Mouse (Mus musculus) CD4-positive, CD25-positive, alpha-beta regulatory T cell, adult 2 months (primary cell): ENCODE measurements around the gene Ltbr.

ENCODE experiments used
- DNase-seq: peaks from one replicate; pipeline ENCODE4 v3.0.0-alpha.2; 2012; ENCODE audit warnings: low read depth, low spot score

The Ltbr gene

DNA sequence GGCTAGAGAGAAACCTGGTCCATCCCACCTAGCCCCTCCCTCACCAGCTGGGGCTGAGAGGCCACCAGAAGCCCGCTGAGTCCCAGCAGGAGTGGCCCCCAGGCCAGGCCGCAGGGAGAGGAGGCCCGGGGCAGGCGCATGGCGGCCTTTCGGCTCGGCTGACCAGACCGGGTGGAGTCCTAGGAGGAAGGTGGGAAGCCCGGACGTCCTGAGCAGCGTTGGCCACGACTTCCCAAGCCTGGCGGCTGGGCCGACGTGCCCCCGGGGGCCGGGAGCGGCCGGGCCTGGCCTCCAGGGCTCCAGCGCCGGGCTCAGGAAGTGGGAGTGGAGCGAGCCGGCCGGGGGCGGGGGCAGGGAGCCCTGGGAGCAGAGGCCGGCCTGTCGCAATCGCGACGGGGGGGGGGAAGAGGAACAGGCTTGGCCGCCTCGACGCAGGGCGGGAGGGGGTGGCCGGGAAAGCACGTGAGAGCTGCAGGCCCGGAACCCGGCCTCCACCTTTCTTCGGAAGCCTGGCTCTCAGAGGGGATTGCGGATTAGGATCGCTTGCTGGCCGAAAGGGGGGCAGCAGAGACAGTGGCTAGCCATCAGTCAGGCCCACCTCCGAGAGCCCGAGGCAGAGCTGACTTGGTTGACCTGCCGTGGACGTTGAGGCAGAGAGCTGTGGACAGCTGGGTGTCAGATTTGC is at the start of gene Ltbr:
Gene Ltbr (minus strand): TSS at position 340 of the 685 bp plus-strand sequence.
- peak; percentile 33 for DNase-seq

DNA sequence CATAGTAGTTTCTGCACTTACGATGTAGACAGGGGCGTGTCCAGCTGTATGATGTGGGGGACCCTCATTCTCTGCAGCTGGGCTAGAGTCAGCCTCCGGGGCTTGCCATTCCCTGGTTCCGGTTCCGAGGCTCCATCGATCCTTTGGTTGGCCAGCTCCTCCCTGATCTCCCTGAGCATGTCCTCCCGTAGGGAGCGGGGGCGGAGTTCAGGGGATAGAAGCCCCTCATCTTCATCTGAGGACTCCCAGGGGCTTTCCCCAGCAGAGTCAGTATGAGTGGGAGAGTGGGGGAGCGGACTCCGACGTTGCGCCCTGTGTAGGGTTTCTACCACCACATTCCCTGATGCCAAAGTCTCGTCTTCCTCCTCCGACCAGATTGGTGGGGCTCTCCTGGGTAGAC is 49.3 kb upstream of the Ltbr start:
- DNase-seq, result no peak

DNA sequence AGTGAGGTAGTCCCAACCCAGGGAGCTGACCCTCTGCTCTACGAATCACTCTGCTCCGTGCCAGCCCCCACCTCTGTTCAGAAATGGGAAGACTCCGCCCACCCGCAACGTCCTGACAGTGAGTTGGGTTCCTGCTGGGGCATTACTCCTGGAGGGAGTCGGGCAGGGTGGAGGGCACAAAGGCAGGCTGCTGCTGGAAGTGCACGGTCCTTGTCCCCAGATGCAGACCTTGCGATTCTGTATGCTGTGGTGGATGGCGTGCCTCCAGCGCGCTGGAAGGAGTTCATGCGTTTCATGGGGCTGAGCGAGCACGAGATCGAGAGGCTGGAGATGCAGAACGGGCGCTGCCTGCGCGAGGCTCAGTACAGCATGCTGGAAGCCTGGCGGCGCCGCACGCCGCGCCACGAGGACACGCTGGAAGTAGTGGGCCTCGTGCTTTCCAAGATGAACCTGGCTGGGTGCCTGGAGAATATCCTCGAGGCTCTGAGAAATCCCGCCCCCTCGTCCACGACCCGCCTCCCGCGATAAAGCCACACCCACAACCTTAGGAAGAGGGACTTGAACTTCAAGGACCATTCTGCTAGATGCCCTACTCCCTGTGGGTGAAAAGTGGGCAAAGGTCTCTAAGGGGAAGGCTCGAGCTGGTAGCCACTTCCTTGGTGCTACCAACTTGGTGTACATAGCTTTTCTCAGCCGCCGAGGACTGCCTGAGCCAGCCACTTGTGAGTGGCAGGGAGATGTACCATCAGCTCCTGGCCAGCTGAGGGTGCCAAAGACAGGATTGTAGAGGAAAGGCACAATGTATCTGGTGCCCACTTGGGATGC is 48.0 kb upstream of the Ltbr start:
- no peak for DNase-seq

- DNase-seq, result no peak
Measured at GRCm38 (mm10) chr6:125360846-125361245, 47.2 kb upstream of the Ltbr start.

GRCm38 (mm10) chr6:125359999-125360398 is 46.3 kb upstream of the Ltbr start:
- no peak for DNase-seq

DNA sequence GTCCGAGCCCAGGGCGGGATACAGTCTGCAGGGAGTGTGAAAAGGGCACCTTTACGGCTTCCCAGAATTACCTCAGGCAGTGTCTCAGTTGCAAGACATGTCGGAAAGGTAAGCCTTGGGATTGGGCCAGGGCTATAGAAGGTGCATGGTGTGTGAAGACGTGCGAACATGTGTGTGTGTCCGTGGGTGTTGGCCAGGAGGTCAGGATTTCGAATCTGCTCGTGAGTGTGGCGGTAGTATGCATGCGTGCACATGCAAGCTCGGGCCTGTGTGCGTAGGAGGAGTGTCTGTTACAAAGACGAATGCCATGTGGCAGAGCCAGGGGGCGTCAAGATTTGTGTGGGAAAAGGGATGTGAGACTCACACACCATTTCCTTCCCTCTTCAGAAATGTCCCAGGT is 43.6 kb upstream of the Ltbr start:
- DNase-seq, result no peak

DNA sequence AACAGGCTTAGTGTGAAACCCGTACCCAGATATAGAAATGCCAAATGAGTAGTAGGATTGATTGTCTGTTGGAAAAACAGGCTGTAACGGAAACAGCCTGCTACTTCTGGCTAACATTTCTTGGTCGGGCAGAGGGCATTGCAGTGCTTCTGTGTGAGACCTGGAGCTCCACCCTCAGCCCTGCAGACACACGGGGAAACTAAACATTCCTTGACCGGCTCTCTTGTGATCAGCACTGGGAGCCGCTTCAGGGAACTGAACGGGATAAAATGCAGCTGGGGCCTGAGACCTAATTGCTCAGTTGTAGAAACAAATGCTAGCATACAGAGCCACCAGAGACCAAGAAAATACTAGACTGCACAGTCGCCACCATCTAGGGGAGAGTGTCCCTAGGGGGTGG is 42.6 kb upstream of the Ltbr start:
- DNase-seq, result no peak

GRCm38 (mm10) chr6:125355197-125355741 is 41.6 kb upstream of the Ltbr start:
- DNase-seq, result peak; percentile 59

- no peak for DNase-seq
Measured at GRCm38 (mm10) chr6:125354352-125355151, 40.9 kb upstream of the Ltbr start.

- DNase-seq, result peak; percentile 61
Measured at GRCm38 (mm10) chr6:125353655-125354054, 40.0 kb upstream of the Ltbr start.

GRCm38 (mm10) chr6:125353221-125353620 is 39.5 kb upstream of the Ltbr start:
- peak; percentile 51 for DNase-seq

GRCm38 (mm10) chr6:125352811-125353210 is 39.1 kb upstream of the Ltbr start:
- no peak for DNase-seq

DNA sequence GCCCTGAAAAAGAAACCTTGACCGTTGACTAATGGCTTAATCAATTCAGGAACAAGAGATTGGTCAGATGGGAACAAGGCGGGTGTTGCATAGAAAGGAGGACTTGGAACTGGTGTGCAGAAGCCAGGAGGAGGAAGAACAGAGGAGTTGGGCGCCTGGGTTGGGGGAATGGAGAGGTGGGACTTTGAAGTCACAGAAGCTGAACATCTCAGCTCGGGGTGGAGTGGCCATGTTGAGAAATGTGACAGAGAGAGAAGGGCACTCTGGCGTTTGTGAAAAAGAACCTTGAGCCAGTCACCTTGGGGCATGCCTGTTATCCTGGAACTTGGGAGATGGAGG is 38.3 kb upstream of the Ltbr start:
- no peak for DNase-seq

DNA sequence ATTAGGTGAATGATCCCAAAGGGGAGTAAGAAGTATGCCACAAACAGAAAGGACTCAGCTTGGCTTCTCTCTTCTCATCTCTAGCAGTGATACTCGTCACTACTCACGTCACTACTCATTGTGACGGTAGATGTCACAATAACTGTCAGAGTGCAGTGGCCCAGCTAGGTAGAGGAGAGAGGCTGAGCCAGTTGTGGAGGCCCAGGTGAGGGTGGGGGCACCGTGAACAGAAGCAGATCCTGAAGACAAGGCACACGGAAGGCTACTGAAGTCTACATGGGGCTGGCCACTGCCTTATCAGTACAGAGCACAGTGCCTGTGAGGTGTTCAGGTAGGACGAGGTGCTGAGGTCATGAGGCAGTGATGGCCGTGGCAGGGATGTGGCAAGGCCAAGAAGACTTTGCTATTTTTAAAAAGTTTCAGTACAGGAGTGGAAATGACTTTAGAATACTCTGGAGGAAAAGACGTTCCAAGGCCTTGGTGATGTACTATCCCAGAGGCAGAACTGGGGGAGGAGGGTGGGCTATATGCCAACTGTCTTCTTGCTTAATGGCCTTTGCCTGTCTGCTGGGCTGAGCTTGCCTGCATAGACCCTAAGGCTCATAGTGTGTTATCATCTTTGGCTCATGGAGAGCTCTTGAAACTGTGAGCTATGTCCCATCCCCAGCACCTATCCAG is 37.8 kb upstream of the Ltbr start:
- peak; percentile 61 for DNase-seq

- DNase-seq, result no peak
Measured at GRCm38 (mm10) chr6:125350995-125351324, 37.3 kb upstream of the Ltbr start.

DNA sequence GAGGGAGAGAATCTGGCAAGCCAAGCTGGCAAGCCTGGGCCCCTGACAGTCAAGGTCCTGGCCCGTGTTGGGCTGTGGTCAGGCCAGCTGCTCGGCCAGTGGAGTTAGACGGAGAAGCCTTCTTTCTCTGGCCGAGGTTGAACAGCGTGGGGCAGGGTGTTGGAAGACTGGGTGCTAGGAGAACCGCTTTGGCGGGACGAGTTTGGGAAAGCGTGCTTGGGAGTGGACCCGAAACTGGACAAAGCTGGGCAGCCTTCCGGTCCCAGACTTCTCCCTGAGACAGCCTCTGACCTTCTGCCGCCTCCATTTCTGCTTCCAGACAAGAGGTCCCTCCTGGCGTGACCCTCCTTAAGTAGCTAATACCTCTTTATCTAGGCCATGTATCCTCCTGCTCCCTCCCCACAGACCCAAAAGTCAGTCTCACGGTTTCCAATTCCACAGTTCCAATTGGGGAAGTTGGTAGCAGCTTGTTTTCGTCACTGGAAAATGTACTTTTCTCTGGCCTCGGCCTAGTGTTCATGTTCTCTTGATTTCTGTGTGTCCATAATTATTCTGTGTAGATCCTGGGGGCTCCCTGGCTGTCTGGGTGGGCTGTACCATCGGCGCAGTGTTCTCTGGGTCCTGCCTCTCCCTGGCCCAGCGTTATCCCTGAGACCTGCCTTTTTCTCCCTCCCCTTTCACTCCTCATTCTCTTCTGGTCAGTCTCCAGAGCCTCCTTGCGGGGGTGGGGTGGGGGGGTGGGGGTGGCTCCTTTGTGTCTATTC is 36.7 kb upstream of the Ltbr start:
- DNase-seq, result no peak

GRCm38 (mm10) chr6:125349575-125350230 is 36.0 kb upstream of the Ltbr start:
- peak; percentile 78 for DNase-seq

DNA sequence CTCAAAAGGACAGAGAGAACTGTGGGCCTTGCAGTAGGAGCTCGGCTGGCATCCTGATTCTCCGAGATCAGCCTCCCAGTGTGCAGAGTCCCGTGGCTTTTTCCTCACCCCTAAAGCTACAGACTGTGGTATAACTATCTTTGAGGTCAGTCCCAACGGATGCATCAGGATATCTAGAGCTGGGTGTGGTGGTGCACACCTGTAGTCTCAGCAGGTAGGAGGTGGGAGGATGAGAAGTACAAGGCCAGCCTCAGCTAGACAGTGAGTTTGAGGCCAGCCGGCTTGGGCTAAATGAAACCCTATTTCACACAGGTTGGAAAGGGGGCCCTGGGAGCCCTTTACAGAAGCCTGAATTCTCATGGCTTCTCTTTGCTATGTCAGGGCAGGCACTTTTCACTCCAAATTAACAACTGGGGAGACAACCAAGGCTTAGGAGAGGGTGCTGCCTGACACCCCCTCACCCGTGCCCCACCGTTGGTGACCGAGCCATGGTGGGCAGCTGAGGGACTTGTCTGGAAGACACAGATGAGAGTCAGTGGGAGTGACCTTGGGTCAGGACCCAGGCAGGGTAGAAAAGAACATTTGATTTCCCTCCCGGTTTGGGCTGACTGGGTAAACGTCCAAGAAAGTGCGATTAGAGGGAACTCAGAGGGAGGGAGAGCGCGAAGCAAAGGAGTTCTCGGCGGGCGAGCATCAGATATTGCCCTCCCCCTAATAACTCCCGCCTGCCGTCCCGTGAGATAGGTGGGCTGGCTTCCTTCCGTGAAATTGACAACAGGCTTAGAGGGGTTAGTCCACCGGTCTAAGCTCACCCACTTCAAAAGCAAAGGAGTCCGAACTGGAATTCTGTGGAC is 35.3 kb upstream of the Ltbr start, which contains the start of gene Tnfrsf1a:
Gene Tnfrsf1a (plus strand): TSS at position 642 of the 854 bp plus-strand sequence.
- no peak for DNase-seq

- DNase-seq, result no peak
Measured at GRCm38 (mm10) chr6:125346029-125346428, 32.3 kb upstream of the Ltbr start.
